Mouse (Mus musculus): ENCODE measurements around the gene Cryzl1.

Cryzl1 gene

DNA sequence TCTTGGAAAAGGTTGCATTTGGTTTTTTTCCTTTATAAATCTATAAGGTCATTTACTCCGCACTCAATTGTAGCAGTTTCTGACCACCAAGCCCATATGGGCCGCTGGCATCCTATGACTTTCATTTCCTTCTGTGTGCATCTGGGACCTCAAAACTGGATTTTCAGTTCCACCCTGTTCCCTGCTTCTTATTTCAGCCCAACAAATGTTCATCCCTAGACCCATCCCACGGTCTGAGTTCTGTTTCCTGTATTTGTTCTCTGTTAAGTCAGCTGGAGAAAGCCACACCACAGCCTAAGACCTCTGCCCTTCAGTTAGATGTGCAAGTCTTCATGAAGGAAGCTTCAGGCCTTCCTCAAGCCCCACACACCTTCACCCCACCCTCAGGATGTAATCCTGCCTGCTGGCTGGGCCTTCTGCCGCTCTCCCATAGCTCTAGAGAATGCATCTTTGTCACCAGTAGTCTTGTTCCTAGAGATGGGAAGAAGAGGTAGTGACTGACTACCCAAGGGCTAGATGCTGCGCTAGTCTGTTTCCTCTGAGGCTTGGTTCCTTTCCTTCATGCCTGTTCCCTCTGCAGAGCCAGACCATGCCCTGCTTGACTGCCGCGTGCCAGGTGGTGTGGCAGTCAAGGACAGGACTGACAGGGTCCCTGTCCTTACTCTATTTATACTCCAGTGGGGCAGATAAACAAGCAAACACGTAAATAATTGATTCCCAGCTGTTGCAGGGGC lies 11.6 kb upstream of the Cryzl1 start:
- no peak for DNase-seq (ENCODE audit: low spot score)

DNA sequence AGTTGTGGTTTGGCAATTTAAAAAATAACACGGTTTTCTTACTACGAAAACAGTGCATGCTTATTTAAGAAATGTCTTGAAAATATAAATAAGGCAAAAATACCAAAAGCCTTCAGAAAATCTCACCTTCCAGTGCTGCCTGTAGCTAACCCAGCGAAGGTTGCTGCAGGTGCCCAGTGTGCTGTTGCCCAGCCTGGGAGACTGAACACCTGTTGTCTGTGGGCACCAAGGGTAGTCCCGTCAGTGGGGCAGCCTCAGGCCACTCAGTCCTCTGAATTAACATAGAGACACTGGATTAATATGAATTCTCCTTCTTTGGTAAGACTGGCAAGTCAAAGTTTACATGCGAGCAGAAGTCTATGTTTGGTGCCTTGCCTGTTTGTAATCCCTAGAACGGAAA lies 9.7 kb upstream of the Cryzl1 start:
- no peak for DNase-seq (ENCODE audit: low spot score)

DNA sequence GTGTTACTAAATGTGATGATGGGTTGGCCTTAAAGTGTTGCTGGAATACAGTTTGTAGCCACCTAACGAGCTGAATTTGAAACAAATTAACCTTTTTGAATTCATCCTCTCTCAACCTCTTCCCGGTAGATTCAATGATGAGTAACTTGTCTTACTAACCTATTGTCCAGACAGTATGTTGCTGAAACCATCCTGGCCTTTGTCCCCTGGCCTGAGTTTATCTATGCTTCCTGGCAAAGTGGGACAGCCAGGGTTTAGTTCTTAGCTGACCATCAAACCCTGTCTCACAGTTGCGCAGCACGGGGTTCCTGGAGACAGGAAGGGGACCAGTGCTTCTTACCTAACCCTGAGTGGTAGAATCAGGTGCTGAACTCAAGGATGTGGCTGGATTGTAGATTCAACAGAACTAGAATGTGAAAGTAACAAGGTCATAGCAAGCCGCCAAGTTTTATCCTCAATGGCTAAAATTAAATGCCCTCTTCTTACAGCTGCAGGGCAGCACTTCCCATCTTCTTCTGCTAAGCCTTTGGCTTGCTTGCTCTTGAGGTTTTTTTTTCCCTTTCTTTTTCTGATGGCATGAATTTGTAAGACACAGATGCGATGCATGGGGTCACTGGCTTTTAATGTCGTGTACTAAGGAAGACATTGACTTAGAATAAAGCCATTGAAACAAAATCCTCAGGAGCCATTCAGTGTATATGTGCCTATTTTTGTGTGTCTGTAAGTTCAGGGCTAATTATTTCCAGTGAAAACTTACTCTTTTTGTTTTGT lies 7.5 kb upstream of the Cryzl1 start:
- DNase-seq (ENCODE audit: low spot score): no peak

DNA sequence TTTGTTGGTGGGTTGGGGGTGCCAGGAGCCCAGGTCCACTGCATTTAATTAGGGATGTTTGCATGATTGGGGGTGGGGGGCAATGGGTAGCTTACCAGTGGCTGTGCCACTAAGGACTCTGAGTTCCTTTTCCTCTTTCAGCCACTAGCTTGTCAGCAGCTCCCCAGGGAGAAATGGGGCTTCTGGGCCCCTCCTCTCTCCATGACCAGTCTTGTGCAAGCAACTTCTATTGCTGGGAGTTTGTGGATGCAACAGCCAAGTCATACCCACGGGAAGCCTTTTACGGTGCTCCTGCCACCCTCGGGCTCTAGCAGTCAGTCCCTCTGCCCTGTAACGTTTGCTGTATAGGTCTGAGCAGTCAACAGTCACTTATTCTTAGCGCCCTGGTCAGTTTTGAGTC lies 6.0 kb upstream of the Cryzl1 start:
- no peak for DNase-seq (ENCODE audit: low spot score)

DNA sequence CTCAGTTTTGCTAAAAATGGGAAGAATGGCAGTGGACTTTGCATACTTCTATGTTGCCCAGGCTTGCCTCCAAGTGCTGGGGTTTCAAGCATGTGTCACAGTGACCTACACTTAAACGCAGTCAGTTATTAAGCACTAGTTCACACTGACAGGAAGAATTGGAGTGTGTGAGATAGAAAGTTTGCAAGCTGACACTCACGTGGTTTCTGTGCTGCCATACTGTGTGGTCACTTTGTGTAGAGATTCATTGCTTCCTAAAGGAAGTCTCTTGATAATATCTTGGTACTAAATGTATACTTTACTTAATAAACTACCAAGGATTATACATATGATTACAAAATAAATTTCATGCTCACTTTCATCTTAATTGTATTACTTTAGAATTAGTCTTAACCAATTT lies 4.0 kb upstream of the Cryzl1 start:
- no peak for DNase-seq (ENCODE audit: low spot score)

DNA sequence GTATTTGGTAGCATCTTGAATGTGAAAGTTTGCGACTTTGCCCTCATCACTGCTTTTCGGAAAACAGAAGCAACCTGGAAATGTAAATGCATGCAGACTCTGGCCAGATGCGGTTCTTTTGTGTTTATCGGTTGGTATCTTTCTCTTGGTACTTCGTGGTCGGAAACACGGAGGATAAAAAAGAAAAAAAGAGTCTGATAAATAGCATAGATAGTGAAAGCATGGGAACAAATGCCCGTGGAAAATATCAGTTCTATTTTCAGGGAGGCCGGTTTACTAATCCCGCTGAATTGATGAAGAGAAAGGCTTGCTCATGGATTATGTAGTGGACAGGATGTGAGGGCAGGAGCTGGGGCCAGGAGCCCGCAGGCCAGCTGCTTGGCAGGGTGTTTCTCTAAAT lies 1.7 kb upstream of the Cryzl1 start:
- no peak for DNase-seq (ENCODE audit: low spot score)

DNA sequence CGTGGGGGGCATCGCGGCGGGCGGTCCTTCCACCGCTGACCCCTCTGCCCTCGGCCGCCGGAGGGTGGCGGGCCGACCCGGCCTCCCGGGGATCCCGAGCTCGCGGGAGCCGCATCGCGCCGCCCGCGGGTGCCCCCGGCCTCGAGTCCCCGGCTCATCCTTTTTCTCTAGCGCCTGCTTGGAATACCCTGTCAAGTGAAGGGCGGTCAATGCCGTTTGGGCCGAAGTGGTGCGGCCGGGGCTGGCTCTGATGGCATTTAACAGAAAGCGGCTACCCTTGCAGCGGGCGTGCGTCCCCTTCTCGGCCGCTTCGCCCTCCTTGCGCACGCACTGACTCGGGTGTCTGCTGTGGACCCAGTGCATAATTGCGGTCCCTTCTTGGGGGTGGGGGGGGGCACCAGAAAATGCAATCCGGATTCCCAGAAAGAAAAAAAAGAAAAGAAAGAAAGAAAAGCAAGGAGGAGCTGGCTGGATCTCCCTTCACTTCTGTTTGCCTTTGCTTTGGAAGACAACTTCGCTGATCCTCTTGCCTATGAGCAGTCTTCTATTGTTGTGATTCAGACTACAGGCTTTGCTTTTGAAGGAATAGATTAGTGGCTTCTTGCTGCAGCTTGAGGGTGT lies 1.2 kb upstream of the Cryzl1 start:
- DNase-seq (ENCODE audit: low spot score): no peak

DNA sequence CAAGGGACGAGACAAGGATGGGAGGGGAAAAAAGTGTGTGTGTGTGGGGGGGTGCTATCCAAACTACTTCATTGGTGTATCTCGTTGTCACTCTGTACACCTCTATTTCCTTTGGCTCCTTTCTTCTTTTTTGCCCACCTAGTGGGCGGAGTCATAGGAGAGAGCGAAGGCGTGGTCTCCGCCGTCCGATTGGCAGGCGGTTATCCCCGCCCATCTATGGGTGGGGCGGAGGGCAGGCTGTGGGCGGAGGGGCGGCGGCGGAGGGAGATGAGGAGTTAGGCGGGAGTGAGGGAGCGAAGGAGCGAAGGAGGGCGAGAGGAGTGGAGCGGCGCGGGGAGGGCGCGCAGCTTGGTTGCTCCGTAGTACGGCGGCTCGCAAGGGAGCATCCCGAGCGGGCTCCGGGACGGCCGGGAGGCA lies 299 bp upstream of the Cryzl1 start, which contains the start of gene Itsn1:
Gene Itsn1 (plus strand): TSS at position 216 of the 417 bp plus-strand sequence.
- DNase-seq (ENCODE audit: low spot score): peak; percentile 98

DNA sequence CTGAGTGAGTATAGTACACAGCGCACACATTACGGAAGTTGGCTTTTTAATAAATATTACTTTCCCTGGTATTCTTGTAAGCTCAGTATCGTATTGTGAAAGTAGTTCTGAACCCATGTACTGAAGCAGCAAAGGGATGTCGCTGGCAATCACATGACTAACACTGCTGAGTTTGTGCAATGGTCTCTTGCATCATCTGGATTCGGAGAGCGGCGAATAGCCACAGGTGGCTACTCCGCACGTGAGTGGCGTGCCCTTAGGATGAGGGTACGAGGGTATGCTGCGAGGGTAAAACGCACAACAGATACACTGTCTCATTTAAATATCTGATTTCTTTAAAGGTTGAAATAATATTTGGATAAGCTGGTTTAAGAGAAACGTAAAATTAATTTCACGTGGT lies 1.3 kb downstream of the Cryzl1 start:
- DNase-seq (ENCODE audit: low spot score): no peak

DNA sequence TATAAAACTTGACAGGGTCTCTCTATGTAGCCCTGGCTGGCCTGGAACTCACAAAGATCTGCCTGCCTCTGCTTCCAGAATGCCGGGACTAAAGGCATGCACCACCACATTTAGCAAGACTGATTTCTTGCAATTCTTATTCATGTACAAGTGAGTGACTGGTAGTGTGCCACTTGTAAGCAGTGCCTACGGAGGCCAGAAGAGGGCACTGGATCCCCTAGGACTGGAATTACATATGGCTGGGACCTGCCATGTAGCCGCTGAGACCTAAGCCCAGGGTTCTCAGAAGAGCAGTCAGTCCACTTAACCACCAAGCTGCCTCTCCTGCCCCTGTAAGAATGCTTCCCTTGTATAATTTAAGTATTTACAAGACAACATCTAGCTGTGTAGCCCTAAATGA lies 4.5 kb downstream of the Cryzl1 start:
- DNase-seq (ENCODE audit: low spot score): no peak

DNA sequence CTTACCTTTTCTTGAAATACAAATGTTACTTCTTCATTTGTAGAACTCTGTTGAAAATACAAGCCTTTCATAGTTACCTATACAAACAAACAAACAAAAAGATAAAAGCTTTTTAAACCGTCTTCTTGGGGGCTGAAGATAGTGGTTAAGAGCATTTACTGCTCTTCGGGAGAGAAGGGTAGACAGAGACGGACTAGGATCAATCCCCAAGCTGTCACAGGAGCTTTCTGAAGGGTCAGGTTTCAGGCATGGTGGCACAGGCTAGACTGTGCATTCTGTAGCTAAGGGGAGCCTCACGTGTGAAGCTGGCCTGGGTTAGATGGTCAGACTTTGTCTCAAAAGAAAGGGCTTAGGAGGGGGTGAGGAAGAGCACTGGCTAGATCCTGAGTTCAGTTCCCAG lies 11.4 kb downstream of the Cryzl1 start:
- DNase-seq (ENCODE audit: low spot score): no peak

DNA sequence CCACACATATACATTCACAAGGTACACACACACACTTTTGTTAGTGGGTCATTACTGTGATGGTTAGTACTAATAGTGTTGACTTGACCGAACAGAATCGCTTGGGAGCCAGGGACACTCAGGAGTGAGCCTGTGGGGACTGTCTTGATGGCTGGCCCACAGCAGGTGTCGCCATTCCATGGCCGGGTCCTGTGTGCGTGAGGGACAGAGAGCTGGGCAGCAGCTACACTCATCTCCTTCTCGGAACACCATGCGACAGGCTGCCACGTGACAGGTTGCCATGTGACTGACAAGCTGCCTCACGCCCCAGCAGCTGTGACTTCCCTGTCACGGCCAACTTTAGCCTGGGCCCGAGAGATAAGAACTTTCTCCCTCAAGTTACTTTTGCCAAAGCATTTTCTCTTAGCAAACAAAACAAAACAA lies 11.8 kb downstream of the Cryzl1 start:
- no peak for DNase-seq (ENCODE audit: low spot score)

DNA sequence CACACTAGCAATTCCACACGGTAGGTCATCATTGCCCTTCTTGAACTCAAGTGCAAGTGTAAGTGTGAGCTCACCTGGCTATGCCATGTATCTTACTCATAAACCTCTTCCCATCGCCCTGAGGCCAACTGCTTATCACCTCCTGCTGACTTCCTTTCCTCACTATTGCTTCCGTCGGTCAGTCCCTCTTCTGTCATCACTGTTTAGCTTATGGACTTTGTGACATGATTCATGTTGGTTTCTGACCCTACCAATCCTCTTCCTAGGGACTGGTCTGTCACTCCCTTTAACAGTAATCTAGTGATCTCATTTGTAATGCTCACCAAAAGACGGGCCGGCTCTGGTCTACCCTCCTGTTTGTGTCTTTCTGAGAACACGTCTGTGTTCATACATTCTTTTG lies 18.5 kb downstream of the Cryzl1 start:
- DNase-seq (ENCODE audit: low spot score): no peak

DNA sequence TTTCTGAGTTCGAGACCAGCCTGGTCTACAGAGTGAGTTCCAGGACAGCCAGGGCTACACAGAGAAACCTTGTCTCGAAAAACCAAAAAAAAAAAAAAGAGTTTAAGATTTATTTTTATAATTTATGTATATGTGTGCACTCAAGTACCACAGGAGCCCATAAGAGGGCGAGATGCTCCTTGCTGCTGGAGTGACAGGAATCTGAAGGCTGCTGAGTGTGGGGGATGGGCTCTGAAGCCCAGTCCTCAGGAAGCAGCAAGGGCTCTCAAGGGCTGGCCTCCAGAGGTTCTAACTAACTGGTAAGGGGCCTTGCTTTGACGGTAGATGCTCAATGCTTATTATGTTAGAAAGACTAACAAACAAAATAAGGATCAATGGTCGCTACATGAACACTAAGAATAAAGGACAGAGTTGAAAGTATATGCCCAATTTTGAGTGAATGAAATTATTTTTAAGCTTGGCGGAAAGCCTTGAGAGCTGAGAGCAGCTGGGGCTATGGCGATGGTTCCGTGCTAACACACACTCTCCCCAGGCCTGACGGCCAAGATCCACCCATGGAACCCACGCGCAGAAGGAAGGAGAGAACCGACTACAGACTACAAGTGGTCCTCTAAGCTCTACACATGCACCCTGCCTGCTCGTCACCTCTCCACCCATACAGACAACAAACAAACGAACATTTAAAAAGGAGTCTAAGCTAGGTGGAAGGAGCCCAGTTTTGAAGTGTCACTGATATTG lies 24.0 kb downstream of the Cryzl1 start:
- DNase-seq (ENCODE audit: low spot score): no peak

DNA sequence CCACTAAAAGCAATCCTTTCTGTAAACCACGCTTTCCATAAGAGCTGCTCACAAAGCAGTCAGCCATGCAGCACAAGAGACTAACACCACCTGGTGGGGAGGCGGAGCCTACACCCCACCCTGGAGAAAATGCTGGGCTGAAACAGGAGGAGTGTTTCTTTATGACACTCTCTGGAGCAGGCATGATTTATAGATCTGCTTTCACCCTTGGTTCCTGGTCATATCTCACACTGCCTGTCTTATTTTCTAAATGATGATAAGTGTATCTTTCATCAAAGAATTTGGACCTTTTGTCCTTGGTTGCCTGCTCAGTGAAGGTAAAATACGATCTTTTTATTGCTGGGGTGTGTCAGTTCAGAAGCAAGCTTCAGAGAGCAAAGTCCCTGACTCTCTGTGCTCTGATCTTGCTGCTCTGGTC lies 26.0 kb downstream of the Cryzl1 start:
- DNase-seq (ENCODE audit: low spot score): no peak

DNA sequence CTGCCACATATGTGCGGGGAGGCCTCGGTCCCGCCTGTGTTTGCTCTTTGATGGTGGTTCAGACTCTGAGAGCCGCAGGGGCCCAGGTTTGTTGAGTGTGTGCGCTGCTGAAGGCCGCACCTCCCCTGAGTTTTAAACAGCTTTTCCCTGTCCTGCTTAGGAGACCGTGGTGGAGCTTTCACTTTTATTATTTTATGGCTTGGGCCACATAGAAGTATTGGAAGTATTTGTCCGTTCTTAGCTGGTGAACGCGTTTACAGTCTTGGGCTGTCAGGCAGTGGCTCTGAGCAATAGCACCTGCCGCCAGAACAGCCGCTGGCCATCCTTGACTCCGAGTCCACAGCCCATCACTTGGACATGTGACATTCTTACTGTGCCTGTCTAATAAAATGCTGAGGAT lies 26.9 kb downstream of the Cryzl1 start:
- DNase-seq (ENCODE audit: low spot score): no peak

DNA sequence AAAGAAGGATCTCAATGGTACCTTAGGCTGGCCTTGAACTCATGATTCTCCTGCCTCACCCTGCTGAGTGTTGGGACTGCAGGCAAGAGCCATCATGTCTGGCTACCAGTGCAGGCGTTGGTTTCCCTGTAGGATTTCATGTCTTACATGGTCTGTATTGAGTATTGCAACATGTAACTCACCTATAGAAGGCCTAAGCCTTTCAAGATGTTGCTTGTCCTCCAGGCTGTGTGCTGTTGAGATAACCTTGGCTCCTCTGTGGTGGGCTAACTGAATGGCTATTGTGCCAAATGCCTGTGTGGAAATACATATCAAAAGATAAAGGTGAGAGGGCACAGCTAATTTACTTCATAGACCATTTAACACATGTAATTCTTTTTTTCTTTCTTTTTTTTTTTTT lies 29.8 kb downstream of the Cryzl1 start:
- DNase-seq (ENCODE audit: low spot score): no peak

DNA sequence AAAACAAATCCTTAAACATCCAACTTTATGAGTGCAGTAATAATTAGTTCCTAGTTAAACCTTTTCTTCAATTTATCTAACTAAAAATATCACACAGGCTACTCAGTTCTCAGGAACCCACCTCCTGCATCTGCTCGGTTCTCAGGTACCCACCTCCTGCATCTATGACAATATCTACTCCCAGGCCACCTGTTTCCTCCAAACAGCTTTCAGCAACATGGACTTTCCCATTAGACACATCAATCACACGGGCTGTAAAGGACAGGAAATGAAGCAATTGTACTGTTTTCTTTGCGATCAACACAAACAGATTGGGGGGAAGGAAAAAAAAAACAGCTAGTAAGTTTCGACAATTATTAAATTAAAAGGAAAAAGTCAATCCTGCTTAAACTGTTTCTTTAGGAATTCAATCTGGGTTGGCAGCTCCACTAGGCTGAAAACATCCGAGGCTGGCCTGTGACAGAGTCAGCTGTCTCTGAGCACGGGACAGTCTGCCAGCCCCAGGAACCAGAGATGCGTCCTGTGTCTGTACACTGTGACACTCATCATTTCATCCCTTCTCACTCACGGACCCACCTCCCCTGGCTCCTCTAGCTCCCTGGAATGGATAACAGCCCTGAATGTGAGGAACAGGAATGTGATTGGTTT lies 33.5 kb downstream of the Cryzl1 start:
- no peak for DNase-seq (ENCODE audit: low spot score)

DNA sequence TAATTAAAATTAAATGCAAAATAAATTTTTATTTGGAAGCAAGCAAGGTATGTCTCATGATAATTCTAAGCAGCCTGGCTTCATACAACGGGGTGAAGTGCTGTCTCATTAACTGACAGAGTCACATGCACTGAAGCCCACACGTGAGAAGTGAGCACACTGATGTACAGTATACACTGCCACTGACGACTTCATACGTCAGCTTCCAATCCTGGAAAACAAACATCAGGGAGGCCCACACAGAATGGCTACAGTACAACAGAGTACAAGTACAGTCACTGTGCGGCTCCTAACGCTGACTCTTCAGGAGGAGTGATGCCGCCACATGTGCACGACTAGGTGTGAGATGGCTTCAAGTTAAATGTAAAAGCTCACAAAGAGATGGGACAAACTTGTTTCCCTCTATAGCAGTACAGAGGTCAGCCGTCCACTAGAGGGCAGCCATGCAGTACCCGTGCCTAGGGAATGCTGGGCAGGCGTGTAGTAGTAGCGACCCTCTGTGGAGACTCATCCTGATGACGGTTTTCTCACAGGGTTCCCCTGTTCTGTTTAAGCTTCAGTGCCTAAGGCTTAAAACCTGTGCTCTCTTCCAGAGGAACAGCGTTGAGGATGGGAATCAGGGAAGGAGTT lies 34.2 kb downstream of the Cryzl1 start:
- DNase-seq (ENCODE audit: low spot score): peak; percentile 52

DNA sequence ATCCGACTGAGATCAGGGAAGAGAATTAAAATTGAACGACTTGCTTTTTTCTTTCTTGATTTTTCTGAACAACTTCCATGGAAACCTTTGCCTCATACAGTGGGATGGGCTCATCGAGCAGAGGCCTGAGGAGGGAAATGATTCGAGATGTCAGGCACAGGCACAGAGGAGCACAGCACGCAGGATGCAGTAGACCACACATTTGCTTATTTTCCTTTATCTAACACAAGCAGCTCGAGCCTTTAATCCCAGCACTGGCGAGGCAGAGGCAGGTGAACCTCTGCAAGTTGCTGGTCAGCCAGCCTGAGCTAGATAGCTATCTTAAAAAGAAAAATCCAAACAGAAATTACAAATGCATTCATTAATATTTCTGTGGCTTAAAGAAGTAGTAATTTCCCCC lies 39.0 kb downstream of the Cryzl1 start:
- DNase-seq (ENCODE audit: low spot score): no peak

DNA sequence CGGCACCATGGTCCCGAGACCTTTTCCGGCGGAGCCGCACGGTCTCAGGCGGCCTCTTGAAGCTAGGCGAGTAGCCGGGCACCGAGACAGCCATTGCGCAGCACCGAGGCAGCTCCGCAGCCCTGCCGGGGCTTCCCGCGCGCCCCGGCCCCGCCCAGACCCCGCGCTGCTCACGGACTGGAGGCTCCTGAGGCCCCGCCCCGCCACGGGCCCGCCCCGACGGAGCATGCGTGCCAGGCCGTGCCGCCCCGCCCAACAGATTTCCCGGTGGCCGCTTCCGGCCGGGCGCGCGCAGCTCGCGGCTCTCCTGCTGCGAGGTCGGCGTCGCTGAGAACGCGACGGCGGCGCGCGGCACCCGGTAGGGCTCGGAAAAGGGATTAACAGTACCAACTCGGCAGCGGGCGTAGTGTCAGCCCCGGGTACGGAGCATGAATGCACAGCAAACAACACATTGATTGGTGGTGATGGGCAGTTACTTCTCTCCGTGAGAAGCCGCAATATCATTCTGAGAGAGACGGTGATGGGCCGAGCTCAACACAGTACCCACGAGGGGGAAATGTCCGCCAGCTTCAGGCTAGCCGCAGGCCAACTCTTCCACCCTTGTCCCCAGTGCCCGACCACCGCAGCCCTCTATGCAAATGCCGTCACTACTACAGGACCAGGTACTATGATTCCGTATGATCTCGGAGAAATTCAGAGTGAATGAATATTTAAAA lies 40.0 kb downstream of the Cryzl1 start, which contains the start of gene Donson:
Gene Donson (minus strand): TSS at position 152 of the 716 bp plus-strand sequence.
- peak; percentile 81 for DNase-seq (ENCODE audit: low spot score)

Data from left cerebral cortex, adult 11 months (tissue).